Comparison of ENCODE assay signal across 10 mouse cellular contexts in genomic region chr4:136748842-136749392, GRCm38 (mm10).
DNase-seq lines count a peak whose midpoint lies in the region; ATAC-seq and TF ChIP-seq lines count a peak whose summit lies in the region.
"Had no signal": no experiment of that assay in that cellular context is flagged by ENCODE, and none has a peak within 500 bp of the region (broad histone marks: within the 10 kb centered on the region; RNA-seq: fewer than 3 reads in every experiment).

No protein-coding gene starts in this region.

- H3K9ac ChIP-seq in forebrain, embryonic 11.5 days (ENCODE audit: low read length), result no peak overlapping the region
- no peak overlapping the region for H3K9ac ChIP-seq in forebrain, embryonic 16.5 days (replicated peaks; ENCODE audit: low read depth, low read length)
- H3K9ac ChIP-seq in ES-Bruce4 (ENCODE audit: low read depth, poor library complexity, severe bottlenecking), result no peak overlapping the region
- H3K9ac ChIP-seq in heart, embryonic 12.5 days, result peak overlapping the region; percentile 28; the same call in 1 of the 2 replicates

- peak overlapping the region; percentile 94; the same call in 1 of the 2 replicates for H3K27ac ChIP-seq in forebrain, embryonic 11.5 days (ENCODE audit: low read depth, low read length)
- H3K27ac ChIP-seq in forebrain, embryonic 16.5 days (ENCODE audit: low read length), result no peak overlapping the region
- 0 out of 2 replicates have a peak overlapping the region, but pooled peaks have one; percentile 2 for H3K27ac ChIP-seq in ES-Bruce4 (ENCODE audit: insufficient read depth, low read length)
- H3K27ac ChIP-seq in heart, embryonic 12.5 days (ENCODE audit: poor library complexity, severe bottlenecking), result no peak overlapping the region
- H3K27ac ChIP-seq in limb, embryonic 10.5 days, result peak overlapping the region; percentile 78

- peak; percentile 60; the same call in 1 of the 2 replicates for TF ChIP-seq EP300 in ES-Bruce4 (IDR thresholded peaks at IDR 0.05; ENCODE audit: insufficient read depth, low read depth, low read length)

- H3K4me3 ChIP-seq in forebrain, embryonic 11.5 days (ENCODE audit: low read depth, low read length), result no peak overlapping the region
- H3K4me3 ChIP-seq in forebrain, embryonic 16.5 days (replicated peaks; ENCODE audit: low read length), result no peak overlapping the region
- H3K4me3 ChIP-seq in ES-Bruce4 (ENCODE audit: low read depth, low read length), result no peak overlapping the region
- H3K4me3 ChIP-seq in heart, embryonic 12.5 days, result no peak overlapping the region
- no peak overlapping the region for H3K4me3 ChIP-seq in limb, embryonic 10.5 days
- H3K4me3 ChIP-seq: myocyte had no signal

- DNase-seq in forebrain, embryonic 11.5 days (ENCODE audit: low spot score), result no peak
- DNase-seq in limb, embryonic 10.5 days (ENCODE audit: low spot score), result peak; percentile 58
- DNase-seq in ovary, postnatal 10 days (ENCODE audit: low spot score), result no peak
- DNase-seq in cerebellum, adult 8-10 months, result no peak
- DNase-seq in B cell, adult 2 months, result no peak

- H3K4me2 ChIP-seq in forebrain, embryonic 11.5 days (ENCODE audit: low read depth, low read length, severe bottlenecking), result no peak overlapping the region
- no peak overlapping the region for H3K4me2 ChIP-seq in forebrain, embryonic 16.5 days (ENCODE audit: low read length)
- no peak overlapping the region for H3K4me2 ChIP-seq in heart, embryonic 12.5 days

- peaks cover 41% of the 10 kb centered on the region for H3K4me1 ChIP-seq in forebrain, embryonic 11.5 days (replicated peaks; ENCODE audit: control insufficient read depth, insufficient read depth, low read length)
- peaks cover 26% of the 10 kb centered on the region for H3K4me1 ChIP-seq in forebrain, embryonic 16.5 days (replicated peaks; ENCODE audit: control insufficient read depth, insufficient read depth, low read length)
- H3K4me1 ChIP-seq in ES-Bruce4 (ENCODE audit: control insufficient read depth, insufficient read depth, low read length), result peaks cover 7% of the 10 kb centered on the region
- H3K4me1 ChIP-seq in heart, embryonic 12.5 days (replicated peaks), result peaks cover 33% of the 10 kb centered on the region
- peaks cover 77% of the 10 kb centered on the region for H3K4me1 ChIP-seq in limb, embryonic 10.5 days

- ATAC-seq in forebrain, embryonic 11.5 days (replicated peaks; ENCODE audit: low FRiP score), result no peak
- no peak for ATAC-seq in forebrain, embryonic 16.5 days
- peak; percentile 58; the same call in 1 of the 2 replicates for ATAC-seq in heart, embryonic 12.5 days (ENCODE audit: insufficient number of reproducible peaks, low FRiP score)
- ATAC-seq: inflammation-experienced regulatory T-cells, adult 6 months had no signal

- no peak for TF ChIP-seq POLR2A in ES-Bruce4 (IDR thresholded peaks at IDR 0.05; ENCODE audit: insufficient read depth, low read length)

- H3K27me3 ChIP-seq in forebrain, embryonic 11.5 days (ENCODE audit: control insufficient read depth, insufficient read depth, low read length), result peaks cover 3% of the 10 kb centered on the region; the same call in 1 of the 2 replicates
- no peaks in the 10 kb centered on the region for H3K27me3 ChIP-seq in forebrain, embryonic 16.5 days (replicated peaks; ENCODE audit: control insufficient read depth, insufficient read depth, low read length)
- no peaks in the 10 kb centered on the region for H3K27me3 ChIP-seq in ES-Bruce4 (ENCODE audit: control insufficient read depth, insufficient read depth, low read length, poor library complexity, severe bottlenecking)
- H3K27me3 ChIP-seq in heart, embryonic 12.5 days (replicated peaks), result peaks cover 43% of the 10 kb centered on the region
- peaks cover 42% of the 10 kb centered on the region for H3K27me3 ChIP-seq in limb, embryonic 10.5 days (ENCODE audit: low read depth, poor library complexity, severe bottlenecking)

- no peaks in the 10 kb centered on the region for H3K9me3 ChIP-seq in forebrain, embryonic 11.5 days (ENCODE audit: control insufficient read depth, low read length)
- H3K9me3 ChIP-seq in forebrain, embryonic 16.5 days (ENCODE audit: control insufficient read depth, low read length), result no peaks in the 10 kb centered on the region
- H3K9me3 ChIP-seq in ES-Bruce4 (replicated peaks; ENCODE audit: control insufficient read depth, insufficient read depth, low read length, poor library complexity, severe bottlenecking), result no peaks in the 10 kb centered on the region
- H3K9me3 ChIP-seq in heart, embryonic 12.5 days (replicated peaks), result no peaks in the 10 kb centered on the region
- H3K9me3 ChIP-seq in limb, embryonic 10.5 days (replicated peaks), result no peaks in the 10 kb centered on the region

- H3K36me3 ChIP-seq in forebrain, embryonic 11.5 days (ENCODE audit: control insufficient read depth, insufficient read depth, low read length), result no peaks in the 10 kb centered on the region
- no peaks in the 10 kb centered on the region for H3K36me3 ChIP-seq in forebrain, embryonic 16.5 days (ENCODE audit: control insufficient read depth, insufficient read depth)
- H3K36me3 ChIP-seq in ES-Bruce4 (ENCODE audit: control insufficient read depth, insufficient read depth, low read length, poor library complexity, severe bottlenecking), result no peaks in the 10 kb centered on the region
- H3K36me3 ChIP-seq in heart, embryonic 12.5 days, result no peaks in the 10 kb centered on the region
- H3K36me3 ChIP-seq in limb, embryonic 10.5 days, result 0 out of 2 replicates have a peak, but pooled peaks cover 3% of the 10 kb centered on the region

- 43% methylated on average over 7 of the region's 7 CpGs for WGBS in forebrain, embryonic 11.5 days
- WGBS in forebrain, embryonic 16.5 days, result 65% methylated on average over 7 of the region's 7 CpGs
- WGBS in heart, embryonic 12.5 days, result 17% methylated on average over 7 of the region's 7 CpGs
- 14% methylated on average over 7 of the region's 7 CpGs for WGBS in limb, embryonic 10.5 days

- TF ChIP-seq CTCF in ES-Bruce4 (IDR thresholded peaks at IDR 0.05; ENCODE audit: low read depth, low read length), result no peak

Comparison
In these comparisons a context has a peak if more than half of its experiments do, and no peak if none do; other contexts are left out.
1. H3K27ac ChIP-seq: peak in forebrain, embryonic 11.5 days (single experiment), ES-Bruce4 (single experiment) and limb, embryonic 10.5 days (single experiment); none in forebrain, embryonic 16.5 days (single experiment) and heart, embryonic 12.5 days (single experiment).